Mouse (Mus musculus) midbrain, embryonic 10.5 days (tissue): ENCODE data around the gene Olfr330. TPM values are rescaled to one million over a fixed set of nuclear protein-coding genes. Genes with fewer than 3 reads are reported as not detected.

ENCODE experiments used
- polyA plus RNA-seq: library from polyadenylated mRNA; unstranded; fragments of >200 nt; fragmentation: Nextera tagmentation; extraction: Ambion mirVana; gene quantifications from 2 replicates; pipeline ENCODE4 v1.2.1, GENCODE M21; 2016

The Olfr330 gene
- polyA plus RNA-seq, 1 experiment from 2014 or later: not detected

Other genes starting within 250 kb of the Olfr330 start
- 25.9 and 26.8 TPM in 2 replicates for gene Zfp692, start 227.8 kb downstream of the Olfr330 start, polyA plus RNA-seq
- gene Zfp672, start 204.5 kb downstream of the Olfr330 start, polyA plus RNA-seq: 25.1 and 29.2 TPM in 2 replicates
- gene Sh3bp5l, start 204.1 kb downstream of the Olfr330 start, polyA plus RNA-seq: 46.3 and 53.4 TPM in 2 replicates
- not detected in 2 replicates for gene Lypd8, start 155.8 kb downstream of the Olfr330 start, polyA plus RNA-seq
- gene 1810065E05Rik, start 113.7 kb downstream of the Olfr330 start, polyA plus RNA-seq: not detected in 2 replicates
- not detected in 2 replicates for gene Gm12253, start 102.3 kb downstream of the Olfr330 start, polyA plus RNA-seq
- not detected in 2 replicates for gene Lypd9, start 81.9 kb downstream of the Olfr330 start, polyA plus RNA-seq
- gene Olfr30, start 72.6 kb downstream of the Olfr330 start, polyA plus RNA-seq: not detected in 2 replicates
- gene Olfr332, start 42.3 kb downstream of the Olfr330 start, polyA plus RNA-seq: not detected in 2 replicates
- gene Olfr331, start 32.3 kb downstream of the Olfr330 start, polyA plus RNA-seq: not detected in 2 replicates
- gene Olfr329-ps, start 11.6 kb upstream of the Olfr330 start, polyA plus RNA-seq: not detected in 2 replicates
- 0.06 TPM in 1 of 2 replicates, not detected in the other for gene Olfr328, start 20.8 kb upstream of the Olfr330 start, polyA plus RNA-seq
- not detected in 2 replicates for gene Olfr224, start 35.7 kb upstream of the Olfr330 start, polyA plus RNA-seq
- gene Olfr325, start 42.9 kb upstream of the Olfr330 start, polyA plus RNA-seq: not detected in 2 replicates
- not detected in 2 replicates for gene Olfr324, start 60.3 kb upstream of the Olfr330 start, polyA plus RNA-seq
- not detected in 2 replicates for gene 2210407C18Rik, start 81.2 kb upstream of the Olfr330 start, polyA plus RNA-seq
- gene Olfr323, start 95.7 kb upstream of the Olfr330 start, polyA plus RNA-seq: not detected in 2 replicates
- gene Trim58, start 105.6 kb upstream of the Olfr330 start, polyA plus RNA-seq: 0.46 and 0.53 TPM in 2 replicates
- not detected in 2 replicates for gene Olfr322, start 123.9 kb upstream of the Olfr330 start, polyA plus RNA-seq
- not detected in 2 replicates for gene Olfr320, start 146.3 kb upstream of the Olfr330 start, polyA plus RNA-seq
- gene Olfr319, start 164.3 kb upstream of the Olfr330 start, polyA plus RNA-seq: not detected in 2 replicates
- gene Olfr318, start 189.2 kb upstream of the Olfr330 start, polyA plus RNA-seq: not detected in 2 replicates
- not detected in 2 replicates for gene Olfr317, start 204.4 kb upstream of the Olfr330 start, polyA plus RNA-seq
- gene Olfr316, start 217.9 kb upstream of the Olfr330 start, polyA plus RNA-seq: not detected in 2 replicates
- gene Olfr315, start 238.4 kb upstream of the Olfr330 start, polyA plus RNA-seq: not detected in 2 replicates
- not detected in 2 replicates for gene Olfr314, start 248.1 kb upstream of the Olfr330 start, polyA plus RNA-seq